Mouse (Mus musculus): Measurements from ENCODE around the gene Peli2. TPM values are rescaled to one million over a fixed set of nuclear protein-coding genes. Genes with fewer than 3 reads are reported as not detected.

Peli2 gene
- total RNA-seq, 1 experiment from 2014 or later, result 27.7 TPM

DNA sequence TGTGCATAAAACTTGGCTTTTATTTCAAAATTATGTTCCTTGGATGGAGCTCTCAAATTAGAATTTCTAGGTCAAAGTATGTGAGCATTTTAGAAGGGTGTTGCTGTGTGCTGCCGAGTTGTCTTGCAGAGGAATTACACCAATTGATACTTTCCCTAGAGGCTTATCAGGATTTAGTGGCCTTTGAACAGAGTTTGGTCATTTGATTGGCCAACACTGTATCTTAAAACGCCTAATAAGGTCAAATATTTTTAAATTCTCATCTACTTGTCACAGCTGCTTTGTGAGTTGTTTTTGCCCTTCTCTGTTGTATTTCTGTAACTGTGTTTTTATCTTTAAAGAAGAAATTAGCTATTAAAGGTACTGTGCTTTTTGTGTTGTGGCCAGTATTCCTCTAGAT, 32.4 kb downstream of the Peli2 start:
- DNase-seq, result no peak

DNA sequence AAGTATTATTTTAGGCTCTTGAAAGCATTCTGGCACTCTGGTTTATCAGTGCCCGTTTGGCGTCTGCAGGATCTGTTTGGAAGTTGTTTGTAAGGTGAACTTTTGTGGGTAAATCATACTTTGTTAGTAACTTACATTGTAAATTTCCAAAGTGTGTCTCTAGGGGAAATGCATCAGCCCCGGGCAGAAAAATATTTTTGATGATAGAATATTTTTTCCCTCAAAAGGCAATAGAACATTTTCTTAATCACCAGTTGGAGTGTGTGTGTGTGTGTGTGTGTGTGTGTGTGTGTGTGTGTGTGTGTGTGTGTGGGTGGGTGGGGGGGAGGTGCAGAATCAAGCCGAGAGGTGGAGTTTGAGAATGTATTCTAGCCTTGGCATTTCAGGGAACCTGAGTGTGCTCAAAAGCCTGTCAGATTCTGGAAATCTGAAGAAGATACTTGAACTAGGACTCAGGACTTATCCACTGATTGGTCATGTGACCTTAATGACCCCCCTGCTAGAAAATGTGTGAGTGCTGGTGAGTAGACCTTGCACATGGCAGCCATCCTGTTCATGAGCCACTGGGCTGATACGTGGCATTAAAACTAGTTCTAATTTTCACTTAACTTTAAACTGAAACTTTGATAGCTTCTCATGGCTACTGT, 33.4 kb downstream of the Peli2 start:
- DNase-seq, result no peak

DNA sequence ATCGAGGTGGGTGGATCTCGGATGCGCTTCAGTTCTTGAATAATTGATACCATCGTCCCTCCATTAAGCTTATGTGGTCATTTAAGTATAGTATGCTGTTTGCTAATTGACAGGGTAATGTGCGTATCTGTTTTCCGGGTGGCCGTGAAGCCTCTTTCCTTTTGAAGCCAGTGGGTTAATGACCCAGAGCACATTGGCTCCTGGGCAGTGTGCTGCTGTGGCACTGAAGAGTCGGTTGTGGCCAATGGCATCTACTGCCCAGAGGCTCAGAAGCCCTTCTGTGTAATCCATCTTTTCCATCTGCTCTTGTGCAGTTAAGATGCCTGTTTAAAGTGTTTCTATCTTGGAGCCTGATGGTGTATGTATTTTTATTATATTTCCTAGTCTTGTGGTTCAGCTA, 34.0 kb downstream of the Peli2 start:
- no peak for DNase-seq

DNA sequence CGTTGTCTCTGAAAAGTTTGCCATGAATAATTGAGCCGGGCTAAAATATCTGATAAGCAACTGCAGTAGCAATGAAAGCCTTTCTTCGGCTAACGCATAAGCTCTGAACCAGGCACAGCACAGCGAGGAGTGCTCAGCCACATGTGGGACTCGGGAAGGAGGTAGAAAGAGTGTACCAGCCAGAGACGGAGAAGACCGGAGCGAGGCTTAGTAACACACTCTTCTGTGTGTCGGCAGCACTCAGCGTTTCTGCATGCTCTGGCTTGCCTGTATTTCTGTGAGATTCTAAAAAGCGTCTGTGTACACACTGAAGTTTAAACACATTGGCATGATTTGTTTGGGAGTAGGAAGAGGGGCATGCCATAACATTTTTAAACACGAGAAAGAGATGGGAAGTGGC, 34.5 kb downstream of the Peli2 start:
- DNase-seq, result no peak

DNA sequence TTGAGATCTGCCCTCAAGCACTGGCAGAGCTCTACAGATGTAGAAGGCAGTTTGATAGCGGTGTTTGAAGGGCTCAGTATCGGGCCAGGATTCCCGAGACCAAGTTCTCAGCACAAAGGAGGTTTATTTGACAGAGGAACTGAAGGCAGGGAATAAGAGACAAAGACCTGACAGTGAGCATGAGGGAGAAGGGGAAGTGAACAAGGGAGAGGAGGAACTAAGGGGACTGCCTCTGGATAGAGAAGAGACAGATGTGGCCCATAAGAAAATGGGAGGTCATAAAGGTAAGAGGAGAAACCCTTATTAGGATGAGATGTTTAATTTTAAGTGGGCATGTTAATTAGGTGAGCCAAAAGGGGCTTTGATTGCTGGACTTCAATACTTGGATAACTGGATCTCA, 36.5 kb downstream of the Peli2 start:
- DNase-seq, result no peak

DNA sequence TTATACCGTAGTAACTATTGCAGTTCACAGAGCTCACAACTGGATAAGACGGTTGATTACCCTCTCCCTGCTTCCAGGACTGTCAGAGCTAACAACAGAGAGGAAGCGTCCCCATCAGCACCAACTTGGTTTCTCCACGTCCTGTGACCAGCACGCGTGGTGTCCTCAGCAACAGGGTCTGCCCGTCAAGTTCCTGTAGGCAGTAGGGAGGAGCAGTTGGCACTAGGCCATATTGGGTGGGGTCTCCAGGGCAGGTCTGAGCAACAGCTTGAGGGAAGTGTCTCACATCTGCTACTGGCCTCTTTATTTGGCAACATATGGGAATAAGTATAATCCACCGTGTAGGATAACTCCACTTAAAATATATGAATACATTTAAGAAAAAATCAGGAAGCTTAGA, 37.2 kb downstream of the Peli2 start:
- no peak for DNase-seq

DNA sequence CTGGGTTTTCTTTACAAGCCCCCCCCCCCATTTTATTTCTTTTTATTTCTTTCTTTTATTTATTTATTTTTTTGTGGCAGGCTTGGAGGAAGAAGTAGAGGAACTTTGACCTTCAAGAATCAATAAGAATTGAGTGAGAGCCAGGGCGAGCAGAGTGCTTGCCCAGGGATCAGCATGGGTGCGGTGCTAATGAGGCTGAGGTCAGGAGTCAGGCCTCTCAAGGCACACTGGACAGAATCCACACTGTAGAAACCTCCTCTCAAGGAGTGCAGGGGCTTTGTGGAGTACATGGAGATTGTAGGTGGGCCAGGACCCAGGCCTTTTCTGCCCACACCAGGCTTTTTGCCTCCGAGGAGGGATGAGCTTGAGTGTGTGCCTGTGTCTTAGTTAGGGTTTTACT, 38.8 kb downstream of the Peli2 start:
- DNase-seq, result no peak

DNA sequence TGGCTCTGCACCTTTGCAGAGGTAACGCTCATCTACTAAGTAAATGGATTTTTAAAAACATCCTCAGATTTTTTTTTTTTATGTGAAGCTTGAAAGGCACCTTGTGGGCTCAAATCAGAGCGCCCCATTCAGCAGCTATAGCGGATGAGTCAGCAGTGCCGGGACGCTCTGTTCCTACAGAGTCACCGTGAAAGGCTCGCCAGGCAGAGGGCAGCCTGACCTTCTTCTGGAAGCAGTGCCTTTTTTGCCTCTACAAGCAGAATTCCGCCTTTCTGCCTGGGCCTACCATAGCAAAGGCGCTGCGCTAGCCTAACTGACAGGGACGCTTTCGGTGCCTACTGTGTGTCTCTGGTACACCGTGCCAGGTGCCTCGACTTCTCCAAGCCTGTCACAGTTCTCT, 41.8 kb downstream of the Peli2 start:
- DNase-seq, result peak; percentile 67

DNA sequence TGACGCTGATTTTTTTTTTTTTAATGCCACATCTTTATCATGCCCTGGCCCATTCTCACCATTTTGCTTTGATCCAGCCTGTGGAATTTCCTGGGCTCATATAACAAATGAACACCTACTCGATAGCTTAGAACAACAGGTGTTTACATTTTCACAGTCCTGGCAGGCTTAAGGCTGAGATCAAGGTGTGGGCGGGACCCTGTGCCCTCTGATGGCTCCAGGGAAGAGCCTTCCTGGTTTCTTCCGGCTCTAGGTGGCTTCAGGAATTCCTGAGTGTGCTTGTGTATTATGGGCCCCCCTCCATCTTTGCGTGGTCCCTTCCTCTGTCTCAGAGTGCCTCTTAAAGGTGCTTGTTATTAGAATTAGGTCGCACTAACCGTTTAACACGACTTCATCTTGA, 44.3 kb downstream of the Peli2 start:
- no peak for DNase-seq

DNA sequence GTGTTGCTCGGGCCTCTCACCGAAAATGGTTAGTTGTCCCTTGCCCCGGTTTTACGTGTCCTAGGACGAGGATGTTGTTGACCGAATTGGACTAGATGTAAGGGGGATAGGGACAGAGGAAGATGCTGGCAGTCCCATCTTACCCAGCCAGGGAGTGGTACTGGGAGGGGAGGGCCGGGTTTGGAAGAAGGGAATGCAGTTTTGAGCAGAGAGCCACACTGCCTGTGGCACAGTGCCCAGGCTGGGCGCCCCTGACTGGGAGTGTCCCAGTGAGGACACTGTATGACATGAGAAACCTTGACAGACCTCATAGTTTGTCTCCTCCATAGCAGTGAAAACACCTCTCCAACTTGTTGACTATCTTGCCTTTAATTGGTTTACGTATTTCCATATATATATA, 45.8 kb downstream of the Peli2 start:
- DNase-seq, result no peak

DNA sequence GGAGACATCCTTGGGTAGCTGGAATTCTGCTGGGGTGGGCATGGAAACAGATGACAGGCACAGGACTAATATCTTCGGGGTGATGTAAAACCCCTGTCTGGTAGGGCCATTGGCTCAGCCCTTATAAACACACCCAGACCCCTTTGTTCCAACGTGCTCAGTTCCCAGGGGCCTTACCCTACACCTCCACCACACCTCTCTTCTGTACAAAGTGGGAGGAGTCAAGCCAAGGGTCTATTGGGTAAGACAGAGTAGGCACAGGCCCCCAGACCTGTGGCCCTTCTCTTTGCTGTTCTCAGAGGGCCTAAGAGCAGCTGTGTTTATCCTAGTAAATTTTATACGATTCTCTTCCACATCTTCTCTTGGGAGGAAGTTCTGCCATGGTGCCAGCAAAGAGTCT, 46.4 kb downstream of the Peli2 start:
- DNase-seq, result no peak

DNA sequence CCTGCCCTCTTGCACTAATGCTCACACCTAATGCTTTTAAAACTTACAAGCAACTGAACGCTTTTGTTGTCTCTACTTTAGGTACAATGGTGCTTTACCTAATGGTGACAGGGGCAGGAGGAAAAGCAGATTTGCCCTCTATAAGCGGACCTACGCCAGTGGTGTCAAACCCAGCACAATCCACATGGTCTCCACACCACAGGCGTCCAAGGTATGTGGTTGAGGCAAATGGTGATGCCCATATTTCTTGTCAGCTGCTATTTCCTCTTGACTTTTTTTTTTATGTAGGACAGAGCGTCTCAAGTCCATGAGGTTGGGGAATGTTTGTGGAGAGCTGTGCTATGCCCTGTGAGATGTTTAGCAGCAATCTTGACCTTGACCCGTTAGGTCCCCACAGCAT, 47.5 kb downstream of the Peli2 start:
- no peak for DNase-seq

DNA sequence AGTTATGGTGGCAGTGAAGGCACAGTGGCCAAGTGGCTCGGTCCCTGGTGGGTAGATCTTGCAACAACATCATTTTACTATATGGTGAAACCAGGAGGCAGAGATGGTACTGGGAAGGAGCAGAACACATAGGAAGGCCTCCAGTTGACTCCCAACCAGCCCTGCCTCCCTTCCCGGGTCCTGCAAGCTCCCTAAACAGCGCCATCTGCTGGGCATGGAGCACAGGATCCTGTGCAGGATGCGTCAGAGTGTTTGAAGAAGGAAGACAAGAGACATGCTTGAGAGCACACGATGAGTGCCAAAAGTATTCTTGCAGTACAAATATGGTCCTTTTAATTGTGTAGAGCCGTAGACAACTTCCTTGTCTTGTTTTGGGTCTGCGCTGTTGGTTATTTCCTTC, 49.3 kb downstream of the Peli2 start:
- DNase-seq, result peak; percentile 79

DNA sequence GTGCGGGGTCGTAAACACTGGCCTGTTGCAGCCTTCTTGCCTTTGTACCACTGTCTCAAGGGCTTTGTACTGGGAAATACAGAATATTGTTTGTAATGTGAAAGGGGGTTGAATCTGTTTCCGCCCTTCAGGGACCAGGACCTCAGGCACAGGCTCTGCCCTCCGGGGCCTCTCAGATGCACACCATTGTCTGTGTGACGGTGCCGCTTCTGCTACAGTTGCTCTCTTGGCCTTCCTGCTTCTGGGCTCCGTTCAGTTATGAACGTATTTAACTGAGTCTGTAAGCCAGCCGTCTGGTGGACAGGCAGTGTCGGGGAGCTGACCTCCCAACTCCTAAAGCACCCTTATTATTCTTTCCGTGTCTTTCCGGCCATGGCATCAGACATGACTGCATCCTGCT, 50.6 kb downstream of the Peli2 start:
- no peak for DNase-seq

DNA sequence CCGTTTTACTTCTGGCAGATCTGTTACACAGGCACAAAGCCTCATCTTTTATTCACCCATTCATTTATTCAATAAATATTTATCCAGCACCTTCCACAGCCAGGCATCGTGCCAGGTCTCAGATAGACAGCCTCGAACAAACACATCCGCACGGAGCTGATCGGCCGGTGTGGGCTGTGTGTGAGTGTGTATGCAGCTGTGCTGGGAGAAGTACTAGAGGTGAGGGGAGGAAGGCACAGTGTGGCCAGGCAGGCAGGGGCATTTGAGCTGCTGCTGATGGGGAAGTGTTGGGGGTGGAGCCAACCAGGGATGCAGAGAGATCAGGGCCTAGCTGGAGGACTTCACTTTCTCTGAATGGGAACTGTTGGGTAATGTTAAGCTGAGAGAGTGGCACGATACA, 51.4 kb downstream of the Peli2 start:
- DNase-seq, result no peak

DNA sequence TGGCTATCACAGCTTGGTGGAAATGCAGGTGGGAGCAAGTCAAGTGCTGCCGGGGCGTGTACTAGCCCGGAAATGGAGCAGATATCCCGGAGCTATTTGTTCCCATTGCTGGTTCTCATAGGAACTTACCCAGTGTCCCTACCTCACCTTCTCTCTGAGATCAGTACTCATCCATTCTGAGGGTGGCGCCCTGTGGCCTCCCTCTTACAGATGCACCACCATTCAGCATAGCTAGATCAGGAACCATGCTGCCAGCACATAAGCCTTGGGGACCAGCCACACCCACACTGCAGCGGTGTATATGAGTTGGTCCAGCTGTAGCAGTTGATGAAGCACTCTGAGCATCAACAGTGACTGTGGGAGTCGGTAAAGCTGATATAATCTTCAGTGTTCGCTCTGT, 52.3 kb downstream of the Peli2 start:
- DNase-seq, result no peak

DNA sequence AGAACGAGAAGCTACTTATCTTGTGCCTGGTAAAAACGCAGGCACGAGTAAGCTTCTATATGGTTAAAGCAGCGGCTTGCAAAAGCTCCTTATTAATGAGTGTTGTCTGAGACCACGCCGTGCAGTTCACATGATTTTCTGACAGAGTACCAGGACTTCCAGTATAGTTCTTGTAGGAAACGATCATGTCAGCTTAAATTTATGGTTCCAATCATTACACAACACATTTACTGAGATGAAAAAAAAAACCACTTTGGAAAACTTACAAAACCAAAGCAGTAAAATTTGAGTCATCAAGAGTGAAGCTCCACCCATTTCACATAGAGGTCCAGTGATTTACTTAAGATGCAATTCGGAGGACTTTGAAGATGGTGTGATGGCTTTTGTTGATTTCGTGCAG, 53.2 kb downstream of the Peli2 start:
- DNase-seq, result no peak

DNA sequence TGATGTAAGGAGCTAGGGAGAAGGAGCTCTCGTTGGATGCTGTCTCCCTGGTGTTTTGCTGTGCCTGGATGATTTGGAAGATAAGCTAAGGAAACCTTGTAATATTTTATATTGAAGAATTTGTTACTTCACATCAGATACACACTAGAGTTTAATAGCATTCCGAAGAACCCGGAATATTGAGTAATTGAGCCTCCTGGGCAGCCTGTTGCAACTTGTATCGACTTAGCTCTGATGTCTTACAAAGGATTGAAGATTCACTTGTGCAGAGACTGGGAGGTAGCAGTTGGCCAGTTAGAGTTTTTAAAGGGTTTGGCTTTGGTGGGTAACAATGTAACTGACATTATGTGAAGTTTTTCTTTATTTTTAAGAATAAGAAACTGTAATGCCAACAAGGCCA, 53.7 kb downstream of the Peli2 start:
- no peak for DNase-seq

DNA sequence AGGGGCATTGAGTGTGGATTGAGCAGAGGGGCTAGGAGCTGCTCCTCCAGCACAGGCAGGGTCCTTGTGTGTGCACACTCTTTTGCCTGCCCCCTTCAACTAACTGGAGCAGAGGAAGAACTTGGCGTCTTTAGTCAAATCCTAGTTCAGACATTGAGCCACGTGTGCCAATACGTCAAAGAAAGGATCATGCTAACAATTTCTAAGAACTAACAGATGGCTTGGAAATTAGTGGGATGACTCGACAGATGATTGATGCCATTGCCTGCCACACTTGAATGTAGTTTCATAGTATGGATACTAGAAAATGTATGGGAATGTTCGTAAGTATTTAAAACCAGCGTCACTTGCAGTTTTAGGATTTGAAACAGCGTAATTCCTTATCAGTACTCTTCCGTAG, 54.5 kb downstream of the Peli2 start:
- no peak for DNase-seq

DNA sequence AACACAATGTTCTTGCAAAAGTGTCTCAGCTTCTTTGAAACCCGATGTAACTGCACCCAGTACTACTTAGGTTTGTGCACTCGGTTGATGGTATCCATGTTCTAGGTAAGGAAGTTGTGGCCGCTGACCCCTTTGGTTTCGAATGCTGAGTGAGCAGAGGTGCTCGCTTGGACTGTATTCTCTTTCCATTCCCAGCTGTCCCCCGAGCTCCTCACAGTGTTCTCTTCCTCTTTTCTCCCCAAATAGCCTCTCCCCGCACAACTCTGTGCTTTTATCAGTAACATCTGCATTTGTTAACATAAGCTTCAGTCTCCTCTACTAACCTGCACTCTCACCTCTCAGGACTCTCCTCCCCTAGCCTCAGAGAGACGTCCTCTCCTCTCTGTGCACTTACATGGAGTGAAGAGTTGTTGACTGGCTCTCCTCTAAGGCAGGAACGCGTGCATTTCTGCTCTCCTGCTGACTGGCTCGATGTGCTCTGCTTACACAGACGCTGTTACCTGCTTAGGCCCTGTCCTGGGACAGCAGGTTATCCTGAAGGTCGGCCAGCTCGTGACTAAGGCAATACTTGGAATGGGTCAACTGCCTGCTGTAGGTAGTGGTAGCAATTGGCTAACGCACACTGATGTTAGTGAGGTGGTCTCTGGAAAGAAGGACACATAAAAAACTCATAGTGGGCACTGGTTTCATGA, 57.8 kb downstream of the Peli2 start:
- no peak for DNase-seq

DNA sequence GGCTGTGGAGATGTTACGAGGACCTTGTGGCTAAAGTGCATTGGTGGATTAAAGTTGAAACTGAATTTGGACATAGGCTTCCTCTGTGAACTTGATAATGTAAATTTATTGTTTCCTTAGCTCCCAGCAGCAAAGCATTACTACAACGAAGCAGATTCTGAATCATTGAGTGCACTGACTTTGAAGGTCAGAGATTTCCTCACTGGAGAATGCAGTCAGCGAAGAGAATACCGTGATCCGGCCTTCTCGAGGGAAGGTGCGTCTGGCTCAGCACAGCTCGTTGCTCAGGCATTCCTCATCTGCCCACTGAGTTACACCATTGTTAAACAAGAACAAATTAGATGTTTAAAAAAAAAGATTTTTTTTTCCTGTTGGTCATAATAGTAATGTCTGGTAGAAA, 58.4 kb downstream of the Peli2 start:
- DNase-seq, result peak; percentile 30

DNA sequence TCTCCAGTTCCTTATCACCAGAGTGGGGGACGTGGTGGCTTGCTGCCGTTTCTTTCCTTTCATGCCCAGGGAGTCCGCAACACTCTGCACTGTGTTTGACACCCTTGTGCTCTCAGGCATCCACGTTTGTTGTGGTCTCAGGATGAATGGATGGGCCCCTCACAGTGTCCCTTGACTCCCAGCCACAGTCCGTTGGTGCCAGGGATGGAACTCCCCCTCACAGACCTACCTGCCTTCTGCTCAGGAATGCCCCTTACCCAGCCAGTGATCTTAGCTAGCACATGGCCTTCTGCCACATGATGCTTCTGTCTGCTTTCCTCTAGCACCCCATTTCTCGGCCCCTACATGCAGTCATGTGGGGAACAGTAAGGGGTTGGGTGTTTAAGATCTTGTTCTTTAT, 65.7 kb downstream of the Peli2 start:
- DNase-seq, result no peak

DNA sequence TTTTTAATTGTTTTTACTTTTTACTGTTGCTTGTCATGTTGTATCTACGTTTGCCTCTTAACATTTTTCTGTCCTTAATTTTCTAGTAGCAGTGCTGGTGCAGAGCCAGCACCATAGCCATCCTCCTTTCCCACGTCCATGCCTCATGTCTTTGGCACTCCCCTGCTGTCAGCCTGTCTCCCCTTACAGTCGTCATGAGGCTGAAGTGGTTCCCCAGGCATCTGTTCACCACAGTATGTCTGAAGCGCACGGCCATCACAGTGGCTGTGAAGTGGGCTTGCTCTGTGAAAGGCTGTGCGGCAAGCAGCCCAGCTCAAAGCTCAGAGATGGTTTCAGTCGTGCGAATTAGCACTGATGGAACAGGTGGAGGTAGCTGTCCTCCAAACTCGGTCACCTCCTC, 66.5 kb downstream of the Peli2 start:
- DNase-seq, result no peak

DNA sequence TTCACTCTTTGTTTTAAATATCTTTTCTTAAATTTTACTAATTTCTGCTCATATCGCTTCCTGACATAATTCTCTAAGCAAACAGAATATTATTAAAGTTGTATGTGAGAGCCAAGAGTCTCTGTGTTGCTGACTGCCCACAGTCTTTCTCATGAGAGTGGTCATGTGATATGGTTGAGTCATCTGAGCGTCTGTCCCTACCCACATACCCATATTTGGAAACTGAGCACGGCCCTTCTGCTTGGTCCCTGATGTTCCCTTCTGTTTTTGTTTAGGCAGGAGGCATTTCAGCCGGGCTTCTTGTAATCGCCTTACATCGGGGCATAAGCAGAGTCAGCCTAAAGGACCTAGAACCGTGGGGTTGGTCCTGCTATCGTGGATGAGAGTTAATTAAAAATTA, 68.7 kb downstream of the Peli2 start:
- no peak for DNase-seq

DNA sequence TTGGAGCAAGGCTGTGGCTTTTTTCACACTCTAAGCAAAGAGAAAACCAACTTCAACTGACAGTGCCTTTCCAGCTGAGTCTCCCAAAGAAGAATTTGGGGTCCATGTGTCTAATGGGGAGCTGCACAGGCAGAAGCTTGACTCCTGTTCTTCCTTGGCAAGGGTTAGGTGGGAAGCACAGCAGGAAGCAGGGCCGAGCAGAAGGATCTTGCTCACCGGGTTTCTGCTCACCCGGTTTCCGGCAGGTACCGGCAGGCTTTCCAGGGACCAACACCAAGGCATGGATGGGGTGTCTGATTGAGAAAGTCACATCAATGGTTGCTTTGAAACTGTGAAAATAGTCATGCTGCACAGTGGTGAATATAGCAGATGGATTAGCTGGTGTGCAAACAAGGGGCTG, 70.3 kb downstream of the Peli2 start:
- DNase-seq, result no peak

Measured in adrenal gland, postnatal 25 days (tissue).